Mouse (Mus musculus): ENCODE results near the gene Plpp7.

The Plpp7 gene

GRCm38 (mm10) chr2:32102944-32103343 lies 7.6 kb downstream of the Plpp7 start:
- DNase-seq (ENCODE audit: low spot score in 2 of 2): no peak

- no peak for DNase-seq (ENCODE audit: low spot score in 2 of 2)
Observed at GRCm38 (mm10) chr2:32103557-32103956, 8.2 kb downstream of the Plpp7 start.

- DNase-seq (ENCODE audit: low spot score in 2 of 2): no peak
Observed at GRCm38 (mm10) chr2:32104122-32104521, 8.8 kb downstream of the Plpp7 start.

GRCm38 (mm10) chr2:32105117-32105913 lies 10.0 kb downstream of the Plpp7 start:
- DNase-seq (ENCODE audit: low spot score in 2 of 2): no peak

GRCm38 (mm10) chr2:32105930-32106329 lies 10.6 kb downstream of the Plpp7 start:
- no peak for DNase-seq (ENCODE audit: low spot score in 2 of 2)

GRCm38 (mm10) chr2:32111268-32111667 lies 15.9 kb downstream of the Plpp7 start:
- no peak for DNase-seq (ENCODE audit: low spot score in 2 of 2)

GRCm38 (mm10) chr2:32112548-32112947 lies 17.2 kb downstream of the Plpp7 start:
- DNase-seq (ENCODE audit: low spot score in 2 of 2): no peak

- DNase-seq (ENCODE audit: low spot score in 2 of 2): no peak
Observed at GRCm38 (mm10) chr2:32115851-32116268, 20.5 kb downstream of the Plpp7 start.

GRCm38 (mm10) chr2:32119802-32120750 lies 24.7 kb downstream of the Plpp7 start:
- no peak for DNase-seq (ENCODE audit: low spot score in 2 of 2)

GRCm38 (mm10) chr2:32121150-32121549 lies 25.8 kb downstream of the Plpp7 start:
- peak in 1 of 2 experiments; percentile 19 for DNase-seq (ENCODE audit: low spot score in 2 of 2)

GRCm38 (mm10) chr2:32121785-32122184 lies 26.5 kb downstream of the Plpp7 start:
- no peak for DNase-seq (ENCODE audit: low spot score in 2 of 2)

GRCm38 (mm10) chr2:32127653-32128535 lies 32.6 kb downstream of the Plpp7 start:
- DNase-seq (ENCODE audit: low spot score in 2 of 2): peak in 1 of 2 experiments; percentile 18

GRCm38 (mm10) chr2:32128536-32128841 lies 33.2 kb downstream of the Plpp7 start:
- no peak for DNase-seq (ENCODE audit: low spot score in 2 of 2)

GRCm38 (mm10) chr2:32129383-32130074 lies 34.2 kb downstream of the Plpp7 start:
- no peak for DNase-seq (ENCODE audit: low spot score in 2 of 2)

GRCm38 (mm10) chr2:32130435-32130834 lies 35.1 kb downstream of the Plpp7 start:
- DNase-seq (ENCODE audit: low spot score in 2 of 2): peak; percentile 47 to 68

GRCm38 (mm10) chr2:32131205-32131834 lies 36.0 kb downstream of the Plpp7 start:
- DNase-seq (ENCODE audit: low spot score in 2 of 2): no peak

GRCm38 (mm10) chr2:32131866-32132566 lies 36.7 kb downstream of the Plpp7 start:
- peak in 1 of 2 experiments; percentile 33 for DNase-seq (ENCODE audit: low spot score in 2 of 2)

- DNase-seq (ENCODE audit: low spot score in 2 of 2): peak in 1 of 2 experiments; percentile 32
Observed at GRCm38 (mm10) chr2:32132567-32132992, 37.3 kb downstream of the Plpp7 start.

GRCm38 (mm10) chr2:32134039-32134438 lies 38.7 kb downstream of the Plpp7 start:
- peak; percentile 86 to 95 for DNase-seq (ENCODE audit: low spot score in 2 of 2)
